Mouse (Mus musculus): Measurements from ENCODE around the gene 4921511M17Rik. TPM values are rescaled to one million over a fixed set of nuclear protein-coding genes. Genes with fewer than 3 reads are reported as not detected.
"Not testable (repeated sequence)": the region's sequence is repeated elsewhere in the genome, so short reads cannot be mapped to it uniquely, and the experiment has no call there.

4921511M17Rik gene
- polyA plus RNA-seq (2016; fragmentation: Nextera tagmentation; extraction: Ambion mirVana): not detected in 2 replicates

DNA sequence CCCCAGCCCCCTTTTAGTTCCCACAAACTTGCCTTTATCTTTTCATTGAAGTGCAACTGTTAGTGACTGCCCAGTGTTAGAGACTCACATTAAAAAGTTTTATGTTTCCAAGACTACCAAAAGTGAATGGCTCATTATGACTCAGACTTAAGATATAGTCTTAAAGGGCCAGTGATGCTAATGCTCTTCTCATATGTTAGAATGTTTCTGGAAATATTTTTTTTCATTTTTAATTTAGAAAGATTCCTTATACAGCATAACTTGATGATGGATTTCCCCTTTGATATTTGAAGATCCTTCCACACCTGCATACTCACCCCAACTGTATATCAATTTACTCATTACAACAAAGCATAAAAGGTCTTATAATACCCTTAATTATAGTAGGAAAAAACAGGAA lies at the start of gene 4921511M17Rik:
4921511M17Rik (minus strand) TSS at position 101 of the 400 bp plus-strand sequence.
- H3K27ac ChIP-seq; H3K9ac ChIP-seq; H3K36me3 ChIP-seq (replicated peaks); ATAC-seq (ENCODE audit: low FRiP score); H3K27me3 ChIP-seq; H3K4me1 ChIP-seq; H3K9me3 ChIP-seq; H3K4me2 ChIP-seq; H3K4me3 ChIP-seq (replicated peaks): not testable (repeated sequence)

GRCm38 (mm10) chrX:154054939-154055338 lies 21.3 kb upstream of the 4921511M17Rik start, which contains the start of gene Gm10057:
Gene Gm10057, minus strand, starts transcription at chrX:154055039.
- H3K4me1 ChIP-seq; H3K9ac ChIP-seq; H3K27ac ChIP-seq; H3K36me3 ChIP-seq (replicated peaks); H3K4me2 ChIP-seq; ATAC-seq (ENCODE audit: low FRiP score); H3K27me3 ChIP-seq; H3K4me3 ChIP-seq (replicated peaks); H3K9me3 ChIP-seq: not testable (repeated sequence)

- not testable (repeated sequence) for H3K27me3 ChIP-seq; H3K36me3 ChIP-seq (replicated peaks); H3K9ac ChIP-seq; H3K4me1 ChIP-seq; H3K9me3 ChIP-seq; H3K27ac ChIP-seq; H3K4me2 ChIP-seq; ATAC-seq (ENCODE audit: low FRiP score); H3K4me3 ChIP-seq (replicated peaks)
Observed at GRCm38 (mm10) chrX:154012540-154012939, 21.1 kb downstream of the 4921511M17Rik start, which contains the start of gene Samt1. Gene Samt1, minus strand, starts transcription at chrX:154012640.

DNA sequence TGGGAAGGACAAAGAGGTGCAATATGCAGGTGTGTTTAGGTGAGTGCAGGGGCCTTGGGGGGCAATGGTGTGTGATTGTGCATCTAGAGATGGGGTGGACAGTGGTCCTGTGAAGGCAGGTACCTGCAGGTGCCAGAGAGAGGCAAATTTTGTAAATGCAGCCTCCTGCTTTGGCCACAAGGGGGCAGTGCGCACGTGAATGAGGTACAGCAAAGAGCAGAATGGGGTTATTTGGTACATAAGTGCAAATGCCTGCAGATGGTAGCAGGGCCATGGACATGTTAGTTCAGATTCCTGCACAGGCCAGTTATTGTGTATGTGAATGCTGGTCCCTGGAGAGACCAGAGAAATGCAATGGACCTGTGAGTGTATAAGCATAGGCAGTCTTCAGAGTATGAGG lies 56.7 kb downstream of the 4921511M17Rik start:
- H3K9me3 ChIP-seq; H3K4me3 ChIP-seq (replicated peaks); H3K9ac ChIP-seq; H3K36me3 ChIP-seq (replicated peaks); H3K4me1 ChIP-seq; H3K4me2 ChIP-seq; H3K27me3 ChIP-seq; H3K27ac ChIP-seq: not testable (repeated sequence)
- no CpG with 5 or more reads among the region's 2 CpGs for WGBS
- peak; percentile 33; the same call in 1 of the 2 replicates for ATAC-seq (ENCODE audit: low FRiP score)

DNA sequence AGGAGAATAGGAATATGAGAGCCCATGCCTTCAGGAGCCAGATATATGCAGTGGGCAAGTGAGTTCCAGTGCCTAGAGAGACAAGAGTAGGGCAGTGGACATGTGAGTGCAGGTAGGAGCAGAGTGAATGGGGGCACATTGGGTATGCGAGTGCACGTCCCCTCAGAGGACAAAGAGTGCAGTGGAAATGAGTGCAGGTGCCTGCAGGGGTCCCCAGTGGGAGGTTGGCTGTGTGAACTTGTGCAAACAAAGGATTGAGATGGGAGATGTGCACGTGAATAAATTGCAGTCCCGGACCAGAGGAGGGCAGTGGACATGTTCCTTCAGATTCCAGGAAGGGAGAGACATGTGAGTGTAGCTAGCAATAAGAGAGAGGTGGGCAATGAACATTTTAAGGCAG lies 57.2 kb downstream of the 4921511M17Rik start:
- not testable (repeated sequence) for H3K9ac ChIP-seq; H3K4me2 ChIP-seq; H3K4me1 ChIP-seq; ATAC-seq (ENCODE audit: low FRiP score); H3K27me3 ChIP-seq; H3K27ac ChIP-seq; H3K4me3 ChIP-seq (replicated peaks); H3K9me3 ChIP-seq; H3K36me3 ChIP-seq (replicated peaks)
- 36% methylated on average over 4 of the region's 4 CpGs for WGBS

DNA sequence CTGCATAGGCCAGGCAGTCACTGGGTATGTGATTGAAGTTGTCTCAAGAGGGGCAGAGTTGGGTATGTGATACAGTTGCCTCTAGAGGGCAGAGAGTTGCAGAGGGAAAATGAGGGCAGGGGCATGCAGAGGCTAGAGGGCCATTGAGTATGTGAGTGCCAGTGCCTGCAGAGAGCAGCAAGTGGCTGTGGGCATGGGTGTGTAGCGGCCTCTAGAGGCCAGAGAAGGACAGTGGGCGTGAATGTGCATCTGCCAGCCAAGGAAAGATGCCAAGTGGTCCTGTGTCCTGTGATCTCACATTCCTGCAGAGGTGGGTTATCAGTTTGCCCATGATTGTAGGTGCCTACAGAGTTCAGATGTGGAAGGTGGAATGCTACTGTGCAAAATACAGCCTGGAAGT lies 59.2 kb downstream of the 4921511M17Rik start:
- H3K4me2 ChIP-seq: no peak overlapping the region
- H3K27me3 ChIP-seq: no peaks in the 10 kb centered on the region
- no peak for ATAC-seq (ENCODE audit: low FRiP score)
- H3K4me1 ChIP-seq: no peaks in the 10 kb centered on the region
- H3K27ac ChIP-seq: no peak overlapping the region
- 32% methylated on average over 2 of the region's 2 CpGs for WGBS
- no peaks in the 10 kb centered on the region for H3K36me3 ChIP-seq (replicated peaks)
- no peak overlapping the region for H3K4me3 ChIP-seq (replicated peaks)
- no peaks in the 10 kb centered on the region for H3K9me3 ChIP-seq
- no peak overlapping the region for H3K9ac ChIP-seq

Other genes starting within 250 kb of the 4921511M17Rik start
- gene Spin2c, start 201.6 kb downstream of the 4921511M17Rik start, polyA plus RNA-seq (2016; fragmentation: Nextera tagmentation; extraction: Ambion mirVana): 15.3 and 17.1 TPM in 2 replicates
- gene Samt1, start 21.2 kb downstream of the 4921511M17Rik start, polyA plus RNA-seq (2016; fragmentation: Nextera tagmentation; extraction: Ambion mirVana): not detected in 2 replicates
- not detected in 2 replicates for gene Gm10057, start 21.2 kb upstream of the 4921511M17Rik start, polyA plus RNA-seq (2016; fragmentation: Nextera tagmentation; extraction: Ambion mirVana)
- not detected in 2 replicates for gene Gm15140, start 86.9 kb upstream of the 4921511M17Rik start, polyA plus RNA-seq (2016; fragmentation: Nextera tagmentation; extraction: Ambion mirVana)